Mouse (Mus musculus): ENCODE results near the gene Dhh. TPM values are rescaled to one million over a fixed set of nuclear protein-coding genes. Genes with fewer than 3 reads are reported as not detected.

Gene Dhh
- polyA plus RNA-seq, 1 experiment from 2014 or later = 0.57 TPM

DNA sequence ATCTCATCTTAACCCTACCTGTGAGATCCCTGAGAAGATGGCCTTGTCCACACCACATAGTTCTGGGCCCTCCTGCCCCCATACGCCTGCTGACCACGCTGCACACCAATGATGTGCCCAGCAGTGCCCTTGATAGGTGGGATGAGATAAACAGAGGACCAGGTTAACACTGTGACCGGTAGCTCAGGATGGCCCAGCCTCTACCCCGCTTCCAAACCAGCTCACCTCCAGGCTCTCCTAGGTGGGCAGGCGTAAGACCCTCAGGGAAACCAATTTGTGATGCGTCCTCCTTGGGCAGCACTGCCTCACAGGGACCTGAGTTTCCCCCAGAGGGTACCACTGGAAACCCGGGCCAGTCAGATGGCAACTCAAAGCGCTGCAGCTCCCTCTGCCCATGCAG is 32.6 kb downstream of the Dhh start:
- Histone ChIP-seq H3K4me3 (replicated peaks; ENCODE audit: low read depth, low read length) (no peak overlapping the region), H3K27ac (replicated peaks; ENCODE audit: low read depth, low read length) (no peak overlapping the region), H3K9me3 (ENCODE audit: control insufficient read depth, low read length) (no peaks in the 10 kb centered on the region), H3K27me3 (ENCODE audit: control insufficient read depth, insufficient read depth, low read length) (no peaks in the 10 kb centered on the region), H3K4me2 (ENCODE audit: low read length) (no peak overlapping the region), H3K36me3 (ENCODE audit: control insufficient read depth, insufficient read depth, low read length) (peaks cover 59% of the 10 kb centered on the region), H3K9ac (replicated peaks; ENCODE audit: low read length) (no peak overlapping the region), H3K4me1 (ENCODE audit: control insufficient read depth, insufficient read depth, low read length) (peaks cover 31% of the 10 kb centered on the region)
- WGBS = 96% methylated on average over 8 of the region's 8 CpGs
- DNase-seq (no peak), ATAC-seq (ENCODE audit: low FRiP score, low TSS enrichment) (no peak)

DNA sequence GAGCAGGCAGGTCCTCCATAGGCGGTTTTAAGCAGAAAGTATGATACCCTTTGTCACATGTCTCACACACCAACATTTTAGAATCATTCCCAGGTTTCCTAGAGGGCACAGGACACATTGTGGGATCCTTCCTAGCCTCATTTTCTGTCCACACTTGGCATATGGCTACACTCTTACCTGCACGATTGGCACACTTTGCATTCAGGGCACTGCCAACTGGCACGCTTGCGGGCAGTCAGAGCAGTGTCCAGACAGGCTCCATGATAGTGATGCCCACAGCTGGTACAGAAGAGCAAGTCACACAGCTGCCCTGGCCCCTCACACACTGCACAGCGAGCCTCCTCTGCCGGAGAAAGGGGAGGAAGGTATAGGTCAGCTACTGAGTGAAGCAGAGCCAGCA is 33.4 kb downstream of the Dhh start:
- no peak for DNase-seq
- H3K9me3 ChIP-seq (ENCODE audit: control insufficient read depth, low read length) = no peaks in the 10 kb centered on the region
- ATAC-seq (ENCODE audit: low FRiP score, low TSS enrichment) = no peak
- no peaks in the 10 kb centered on the region for H3K27me3 ChIP-seq (ENCODE audit: control insufficient read depth, insufficient read depth, low read length)
- peaks cover 28% of the 10 kb centered on the region for H3K4me1 ChIP-seq (ENCODE audit: control insufficient read depth, insufficient read depth, low read length)
- 97% methylated on average over 6 of the region's 6 CpGs for WGBS
- H3K27ac ChIP-seq (replicated peaks; ENCODE audit: low read depth, low read length) = no peak overlapping the region
- H3K9ac ChIP-seq (replicated peaks; ENCODE audit: low read length) = no peak overlapping the region
- H3K4me3 ChIP-seq (replicated peaks; ENCODE audit: low read depth, low read length) = no peak overlapping the region
- peaks cover 67% of the 10 kb centered on the region for H3K36me3 ChIP-seq (ENCODE audit: control insufficient read depth, insufficient read depth, low read length)
- H3K4me2 ChIP-seq (ENCODE audit: low read length) = no peak overlapping the region

DNA sequence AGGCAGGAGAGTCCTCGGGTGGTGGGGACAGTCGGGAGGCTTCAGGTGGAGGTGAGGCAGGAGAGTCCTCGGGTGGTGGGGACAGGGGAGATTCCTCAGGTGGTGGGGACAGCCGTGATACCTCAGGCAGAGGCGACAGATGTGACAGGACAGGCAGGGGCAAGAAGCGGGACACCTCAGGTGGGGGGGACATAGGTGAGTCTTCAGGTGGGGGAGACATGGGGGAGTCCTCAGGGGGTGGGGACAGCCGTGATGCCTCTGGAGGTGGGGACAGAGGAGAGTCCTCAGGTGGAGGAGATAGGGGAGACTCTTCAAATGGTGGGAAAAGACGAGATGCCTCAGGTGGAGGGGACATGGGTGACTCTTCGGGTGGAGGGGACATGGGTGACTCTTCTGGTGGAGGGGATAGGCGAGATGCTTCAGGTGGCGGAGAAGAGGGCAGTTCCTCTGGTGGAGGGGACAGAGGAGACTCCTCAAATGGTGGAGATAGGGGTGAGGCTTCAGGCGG is 34.8 kb downstream of the Dhh start:
- Histone ChIP-seq H3K4me1 (ENCODE audit: control insufficient read depth, insufficient read depth, low read length) (peaks cover 14% of the 10 kb centered on the region), H3K27me3 (ENCODE audit: control insufficient read depth, insufficient read depth, low read length) (no peaks in the 10 kb centered on the region), H3K9ac (replicated peaks; ENCODE audit: low read length) (no peak overlapping the region), H3K27ac (replicated peaks; ENCODE audit: low read depth, low read length) (no peak overlapping the region), H3K36me3 (ENCODE audit: control insufficient read depth, insufficient read depth, low read length) (peaks cover 81% of the 10 kb centered on the region), H3K9me3 (ENCODE audit: control insufficient read depth, low read length) (no peaks in the 10 kb centered on the region), H3K4me3 (replicated peaks; ENCODE audit: low read depth, low read length) (no peak overlapping the region), H3K4me2 (ENCODE audit: low read length) (no peak overlapping the region)
- no peak for ATAC-seq (ENCODE audit: low FRiP score, low TSS enrichment)
- DNase-seq = no peak
- 92% methylated on average over 12 of the region's 12 CpGs for WGBS

DNA sequence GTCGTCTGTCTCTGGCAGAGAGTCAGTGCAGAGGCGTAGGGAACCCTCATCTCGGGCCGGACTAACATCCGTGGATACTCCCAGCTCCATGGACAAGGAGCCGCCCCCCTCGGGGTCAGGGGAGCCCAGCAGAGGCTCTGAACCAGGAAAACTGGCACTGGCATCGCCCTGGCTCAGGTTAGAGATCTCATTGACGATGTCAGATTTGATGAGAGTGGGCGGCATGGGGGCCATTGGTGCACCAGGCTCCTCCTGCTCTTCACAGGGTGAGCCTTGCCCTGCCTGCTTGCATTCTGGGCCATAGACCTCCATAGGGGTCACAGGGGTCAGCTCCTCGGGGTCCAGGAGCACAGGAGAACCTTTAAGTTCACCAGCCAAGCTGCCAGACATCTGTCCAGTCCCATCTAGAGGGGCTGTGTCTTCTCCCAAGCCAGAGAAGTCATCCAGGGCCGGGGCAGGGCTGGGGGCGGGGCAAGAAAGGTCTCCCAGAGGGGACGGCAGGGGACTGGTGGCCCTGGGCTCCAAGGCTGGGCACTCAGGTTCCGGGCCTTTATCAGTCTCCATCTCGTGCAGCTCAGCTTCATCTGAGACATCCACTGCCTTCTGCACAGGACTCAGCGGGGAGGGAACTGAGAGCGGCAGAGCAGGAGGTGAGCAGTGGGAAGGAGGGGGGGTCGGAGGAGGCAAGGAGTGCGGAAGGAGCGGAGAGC is 36.5 kb downstream of the Dhh start:
- no peaks in the 10 kb centered on the region for H3K27me3 ChIP-seq (ENCODE audit: control insufficient read depth, insufficient read depth, low read length)
- no peak for DNase-seq

DNA sequence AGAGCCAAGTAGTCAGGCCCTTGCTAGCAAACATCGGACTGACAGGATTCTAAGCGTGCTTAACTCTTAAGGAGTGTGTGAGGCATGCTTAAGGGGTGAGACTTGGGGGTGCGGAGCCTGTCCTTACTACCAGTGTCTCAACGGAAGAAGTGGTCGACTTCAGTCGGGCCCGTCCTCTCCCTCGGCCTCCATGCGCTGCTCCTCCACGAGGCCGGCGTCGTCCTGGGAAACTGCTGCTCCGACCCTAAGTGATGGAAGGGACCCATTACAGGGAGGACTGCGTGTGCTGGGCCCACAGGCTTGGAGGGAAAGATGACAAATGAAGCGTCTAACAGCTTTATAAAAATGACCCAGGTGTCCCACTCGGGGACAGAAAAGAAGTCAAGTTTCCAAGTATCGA is 37.4 kb downstream of the Dhh start:
- Histone ChIP-seq H3K27ac (replicated peaks; ENCODE audit: low read depth, low read length) (no peak overlapping the region), H3K27me3 (ENCODE audit: control insufficient read depth, insufficient read depth, low read length) (no peaks in the 10 kb centered on the region), H3K36me3 (ENCODE audit: control insufficient read depth, insufficient read depth, low read length) (peaks cover 100% of the 10 kb centered on the region), H3K4me2 (ENCODE audit: low read length) (no peak overlapping the region), H3K4me1 (ENCODE audit: control insufficient read depth, insufficient read depth, low read length) (no peaks in the 10 kb centered on the region), H3K4me3 (replicated peaks; ENCODE audit: low read depth, low read length) (no peak overlapping the region), H3K9me3 (ENCODE audit: control insufficient read depth, low read length) (no peaks in the 10 kb centered on the region), H3K9ac (replicated peaks; ENCODE audit: low read length) (no peak overlapping the region)
- WGBS = 96% methylated on average over 18 of the region's 18 CpGs
- no peak for ATAC-seq (ENCODE audit: low FRiP score, low TSS enrichment)
- no peak for DNase-seq

More for the DNA sequence above, 36.5 kb downstream of the Dhh start:
- no peak overlapping the region for H3K4me3 ChIP-seq (replicated peaks; ENCODE audit: low read depth, low read length)
- ATAC-seq (ENCODE audit: low FRiP score, low TSS enrichment) = no peak
- no peaks in the 10 kb centered on the region for H3K9me3 ChIP-seq (ENCODE audit: control insufficient read depth, low read length)
- H3K4me2 ChIP-seq (ENCODE audit: low read length) = no peak overlapping the region
- H3K36me3 ChIP-seq (ENCODE audit: control insufficient read depth, insufficient read depth, low read length) = peaks cover 98% of the 10 kb centered on the region
- H3K27ac ChIP-seq (replicated peaks; ENCODE audit: low read depth, low read length) = no peak overlapping the region
- H3K9ac ChIP-seq (replicated peaks; ENCODE audit: low read length) = no peak overlapping the region
- H3K4me1 ChIP-seq (ENCODE audit: control insufficient read depth, insufficient read depth, low read length) = no peaks in the 10 kb centered on the region
- WGBS = 88% methylated on average over 21 of the region's 21 CpGs

DNA sequence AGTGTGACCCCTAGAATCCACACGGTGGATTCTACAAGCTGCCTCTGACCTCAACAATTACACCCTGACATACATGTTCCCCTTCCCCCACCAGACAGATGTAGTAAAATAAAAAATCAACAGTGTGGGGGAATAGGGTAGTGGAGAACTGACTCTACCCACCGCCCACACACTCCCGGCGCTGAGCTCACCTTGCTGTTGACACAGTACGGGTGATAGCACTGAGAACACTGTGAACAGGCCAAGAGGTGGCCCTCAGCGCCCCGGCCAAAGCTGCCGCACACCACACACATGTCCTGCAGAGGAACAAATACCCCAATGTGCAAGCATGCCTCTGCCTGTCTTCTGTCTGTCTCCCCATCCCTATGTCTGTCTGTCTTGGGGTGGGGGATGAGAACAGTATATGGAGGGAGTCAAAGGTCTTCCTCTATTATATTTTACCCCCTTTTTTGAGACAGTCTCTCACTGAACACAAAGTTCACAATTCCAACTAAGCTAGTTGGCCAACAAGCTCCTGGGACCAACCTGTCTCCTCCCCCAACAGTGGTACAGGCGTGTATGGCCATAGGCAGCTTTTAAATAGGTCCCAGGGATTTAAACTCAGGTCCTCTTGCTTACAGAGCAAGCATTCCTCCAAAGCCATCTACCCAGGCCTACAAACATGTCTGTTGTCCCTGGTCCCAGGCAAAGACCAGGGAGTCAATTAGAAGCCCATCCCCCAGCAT is 38.9 kb downstream of the Dhh start:
- no peaks in the 10 kb centered on the region for H3K27me3 ChIP-seq (ENCODE audit: control insufficient read depth, insufficient read depth, low read length)
- H3K4me2 ChIP-seq (ENCODE audit: low read length) = no peak overlapping the region
- H3K9me3 ChIP-seq (ENCODE audit: control insufficient read depth, low read length) = no peaks in the 10 kb centered on the region
- 87% methylated on average over 9 of the region's 9 CpGs for WGBS
- H3K9ac ChIP-seq (replicated peaks; ENCODE audit: low read length) = no peak overlapping the region
- H3K36me3 ChIP-seq (ENCODE audit: control insufficient read depth, insufficient read depth, low read length) = peaks cover 100% of the 10 kb centered on the region
- H3K4me3 ChIP-seq (replicated peaks; ENCODE audit: low read depth, low read length) = no peak overlapping the region
- H3K4me1 ChIP-seq (ENCODE audit: control insufficient read depth, insufficient read depth, low read length) = no peaks in the 10 kb centered on the region
- H3K27ac ChIP-seq (replicated peaks; ENCODE audit: low read depth, low read length) = no peak overlapping the region
- DNase-seq (no peak), ATAC-seq (ENCODE audit: low FRiP score, low TSS enrichment) (no peak)

DNA sequence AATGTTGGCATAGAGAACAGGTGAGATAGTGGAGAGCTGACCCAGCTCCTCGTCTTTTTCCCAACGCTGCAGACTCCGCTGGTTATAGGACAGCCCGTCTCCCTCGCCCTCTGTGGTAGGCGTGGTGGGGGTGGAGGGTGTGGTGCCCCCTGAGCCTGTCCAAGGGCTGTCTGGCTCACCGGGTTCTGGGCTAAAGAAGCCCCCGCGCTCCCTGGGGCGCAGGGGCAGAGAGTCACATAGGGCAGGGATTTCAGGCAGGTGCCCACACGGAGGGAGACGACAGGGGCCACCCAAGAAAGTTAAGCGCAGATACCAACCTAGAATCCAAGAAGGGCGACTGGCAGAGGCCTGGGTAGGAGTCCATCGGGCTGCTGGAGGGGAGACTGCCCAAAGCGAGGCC is 44.1 kb downstream of the Dhh start:
- Histone ChIP-seq H3K36me3 (ENCODE audit: control insufficient read depth, insufficient read depth, low read length) (peaks cover 100% of the 10 kb centered on the region), H3K4me1 (ENCODE audit: control insufficient read depth, insufficient read depth, low read length) (no peaks in the 10 kb centered on the region), H3K27me3 (ENCODE audit: control insufficient read depth, insufficient read depth, low read length) (no peaks in the 10 kb centered on the region), H3K4me2 (ENCODE audit: low read length) (no peak overlapping the region), H3K4me3 (replicated peaks; ENCODE audit: low read depth, low read length) (no peak overlapping the region), H3K27ac (replicated peaks; ENCODE audit: low read depth, low read length) (no peak overlapping the region), H3K9me3 (ENCODE audit: control insufficient read depth, low read length) (no peaks in the 10 kb centered on the region), H3K9ac (replicated peaks; ENCODE audit: low read length) (no peak overlapping the region)
- ATAC-seq (ENCODE audit: low FRiP score, low TSS enrichment) = no peak
- WGBS = 97% methylated on average over 16 of the region's 16 CpGs
- no peak for DNase-seq

DNA sequence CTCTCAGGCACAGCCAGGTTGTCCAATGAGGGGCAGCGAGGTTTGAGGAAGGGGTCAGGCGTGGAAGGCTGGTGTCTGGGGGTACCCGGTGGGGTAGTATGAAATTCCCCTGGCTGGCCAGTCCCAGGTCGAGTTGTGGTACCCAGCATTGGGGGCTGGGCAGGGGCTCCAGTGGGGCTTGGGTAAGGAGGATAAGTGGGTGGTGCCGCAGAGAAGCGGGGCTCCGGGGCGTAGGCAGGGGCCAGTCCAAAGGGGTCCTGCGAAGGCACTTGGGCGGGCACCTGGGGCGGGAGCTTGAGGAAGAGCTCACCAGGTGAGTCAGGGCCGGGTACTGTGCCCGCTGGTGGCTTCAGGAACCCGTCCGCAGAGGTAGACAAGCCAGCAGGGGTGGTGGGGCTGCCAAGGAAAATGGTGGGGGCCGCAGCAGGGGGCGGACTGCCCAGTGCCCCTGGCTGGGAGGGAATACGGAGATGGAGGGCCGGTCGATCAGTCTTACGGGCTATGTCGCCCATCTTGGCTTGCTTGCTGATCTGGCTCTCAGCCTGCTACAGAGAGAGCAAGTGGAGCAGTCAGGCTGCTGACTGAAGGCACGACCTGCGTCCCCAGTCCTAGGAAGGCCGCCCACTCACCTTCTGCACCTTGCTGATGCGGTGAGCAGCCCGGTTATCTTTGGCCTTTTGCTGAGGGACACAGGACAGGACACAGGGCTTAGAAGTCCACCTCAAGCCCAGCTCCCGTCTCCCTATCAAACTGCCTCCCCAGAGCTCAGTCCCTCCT is 45.0 kb downstream of the Dhh start:
- no peaks in the 10 kb centered on the region for H3K9me3 ChIP-seq (ENCODE audit: control insufficient read depth, low read length)
- H3K4me2 ChIP-seq (ENCODE audit: low read length) = no peak overlapping the region
- no peaks in the 10 kb centered on the region for H3K4me1 ChIP-seq (ENCODE audit: control insufficient read depth, insufficient read depth, low read length)
- peaks cover 100% of the 10 kb centered on the region for H3K36me3 ChIP-seq (ENCODE audit: control insufficient read depth, insufficient read depth, low read length)
- no peak overlapping the region for H3K4me3 ChIP-seq (replicated peaks; ENCODE audit: low read depth, low read length)
- no peak overlapping the region for H3K9ac ChIP-seq (replicated peaks; ENCODE audit: low read length)
- H3K27ac ChIP-seq (replicated peaks; ENCODE audit: low read depth, low read length) = no peak overlapping the region
- 94% methylated on average over 28 of the region's 28 CpGs for WGBS
- no peak for ATAC-seq (ENCODE audit: low FRiP score, low TSS enrichment)
- DNase-seq = no peak
- no peaks in the 10 kb centered on the region for H3K27me3 ChIP-seq (ENCODE audit: control insufficient read depth, insufficient read depth, low read length)

Measured in midbrain, embryonic 14.5 days (tissue).